Mouse (Mus musculus) right cerebral cortex, adult 18-20 months (tissue): Measurements from ENCODE around the gene Olfr1163.
"Not testable (repeated sequence)": the region's sequence is repeated elsewhere in the genome, so short reads cannot be mapped to it uniquely, and the experiment has no call there.

Experiments used
- DNase-seq: peaks from one replicate; pipeline ENCODE4 v3.0.0; 2022; ENCODE audit warnings: mixed read lengths

Gene Olfr1163

GRCm38 (mm10) chr2:88071730-88072129, at the start of gene Olfr1163:
Olfr1163 (minus strand) TSS chr2:88071830.
- DNase-seq, result no peak

GRCm38 (mm10) chr2:88093866-88094265, 22.2 kb upstream of the Olfr1163 start, which contains the start of gene Olfr1164:
Olfr1164 (minus strand) TSS chr2:88093966.
- DNase-seq, result no peak

- DNase-seq, result no peak
Measured at GRCm38 (mm10) chr2:88063587-88063986, 8.0 kb downstream of the Olfr1163 start.

GRCm38 (mm10) chr2:88051029-88051428, 20.6 kb downstream of the Olfr1163 start, which contains the start of gene Olfr1162:
Olfr1162 (minus strand) TSS chr2:88051129.
- no peak for DNase-seq

- DNase-seq, result no peak
Measured at GRCm38 (mm10) chr2:88037599-88037998, 34.0 kb downstream of the Olfr1163 start, which contains the start of gene Olfr73. Olfr73 (minus strand) TSS chr2:88037699.

- DNase-seq, result not testable (repeated sequence)
Measured at GRCm38 (mm10) chr2:88022474-88022873, 49.2 kb downstream of the Olfr1163 start, which contains the start of gene Olfr1161. Olfr1161 (plus strand) TSS chr2:88022774.
